Mouse (Mus musculus) adrenal gland, postnatal 0 days (tissue): ENCODE data around the gene Foxd1. TPM values are rescaled to one million over a fixed set of nuclear protein-coding genes. Genes with fewer than 3 reads are reported as not detected.

Experiments used
- polyA plus RNA-seq: library from polyadenylated mRNA; unstranded; fragments of >200 nt; fragmentation: Nextera tagmentation; extraction: Ambion mirVana; gene quantifications from 2 replicates; pipeline ENCODE4 v1.2.1, GENCODE M21; 2015

The Foxd1 gene
- 2.6 and 5.9 TPM in 2 replicates for polyA plus RNA-seq

GRCm38 (mm10) chr13:98354090-98354801 is at the start of gene Foxd1:
Gene Foxd1, plus strand, starts transcription at chr13:98354242.

GRCm38 (mm10) chr13:98316480-98317245 is 37.4 kb upstream of the Foxd1 start, which contains the start of gene Btf3:
Gene Btf3, minus strand, starts transcription at chr13:98317006.

Other genes with a start within 250 kb of the Foxd1 start
- gene Arhgef28, start 147.8 kb upstream of the Foxd1 start, polyA plus RNA-seq = 38.5 and 55.7 TPM in 2 replicates
- gene Utp15, start 91.2 kb upstream of the Foxd1 start, polyA plus RNA-seq = 8.5 and 18.8 TPM in 2 replicates
- 31.7 and 36.0 TPM in 2 replicates for gene Ankra2, start 91.2 kb upstream of the Foxd1 start, polyA plus RNA-seq
- not detected in 2 replicates for gene Gm21976, start 74.4 kb upstream of the Foxd1 start, polyA plus RNA-seq
- 505 and 577 TPM in 2 replicates for gene Btf3, start 37.2 kb upstream of the Foxd1 start, polyA plus RNA-seq
- 1.4 and 2.6 TPM in 2 replicates for gene Gm10320, start 137.8 kb downstream of the Foxd1 start, polyA plus RNA-seq